Mouse (Mus musculus) mature B cell (primary cell): ENCODE results near the gene Phex.

Experiments used
- in situ Hi-C: fragments of 300-500 bp; cut with MboI; formaldehyde crosslinking; loops from 2 replicates; pipeline ENCODE4 v1.14.3; 2019

The Phex gene

GRCm38 (mm10) chrX:157307411-157307810, 107.7 kb downstream of the Phex start:
- in situ Hi-C loops: no loop called here

- in situ Hi-C loops: no loop called here
Observed at GRCm38 (mm10) chrX:157306796-157307405, 108.2 kb downstream of the Phex start.

- in situ Hi-C loops: no loop called here
Observed at GRCm38 (mm10) chrX:157305852-157306232, 109.3 kb downstream of the Phex start.

GRCm38 (mm10) chrX:157305193-157305851, 109.8 kb downstream of the Phex start:
- in situ Hi-C loops: no loop called here

GRCm38 (mm10) chrX:157292411-157292810, 122.7 kb downstream of the Phex start:
- in situ Hi-C loops: no loop called here

- in situ Hi-C loops: no loop called here
Observed at GRCm38 (mm10) chrX:157276581-157276980, 138.5 kb downstream of the Phex start.

GRCm38 (mm10) chrX:157273291-157273690, 141.8 kb downstream of the Phex start:
- in situ Hi-C loops: no loop called here

- in situ Hi-C loops: no loop called here
Observed at GRCm38 (mm10) chrX:157271609-157272008, 143.5 kb downstream of the Phex start.

- in situ Hi-C loops: no loop called here
Observed at GRCm38 (mm10) chrX:157269726-157270305, 145.3 kb downstream of the Phex start.

- in situ Hi-C loops: no loop called here
Observed at GRCm38 (mm10) chrX:157268141-157268540, 147.0 kb downstream of the Phex start.

- in situ Hi-C loops: no loop called here
Observed at GRCm38 (mm10) chrX:157202736-157203135, 212.4 kb downstream of the Phex start.

GRCm38 (mm10) chrX:157184167-157184566, 230.9 kb downstream of the Phex start:
- in situ Hi-C loops: no loop called here

GRCm38 (mm10) chrX:157180845-157181244, 234.3 kb downstream of the Phex start:
- in situ Hi-C loops: no loop called here

GRCm38 (mm10) chrX:157164142-157164541, 251.0 kb downstream of the Phex start:
- in situ Hi-C loops: no loop called here

GRCm38 (mm10) chrX:157163394-157163793, 251.7 kb downstream of the Phex start:
- in situ Hi-C loops: no loop called here

- in situ Hi-C loops: no loop called here
Observed at GRCm38 (mm10) chrX:157144675-157145074, 270.4 kb downstream of the Phex start.

- in situ Hi-C loops: no loop called here
Observed at GRCm38 (mm10) chrX:157139601-157140000, 275.5 kb downstream of the Phex start.
